Mouse (Mus musculus): ENCODE data around the gene Mrpl21. TPM values are rescaled to one million over a fixed set of nuclear protein-coding genes. Genes with fewer than 3 reads are reported as not detected.

Mrpl21 gene
- total and polyA plus RNA-seq, 3 experiments, result 145 to 159 TPM; not detected in 1

GRCm38 (mm10) chr19:3261764-3262525 is 20.8 kb upstream of the Mrpl21 start:
- Histone ChIP-seq H3K9ac (ENCODE audit: control insufficient read depth, low read depth, low read length, poor library complexity, severe bottlenecking) (no peak overlapping the region), H3K4me1 (ENCODE audit: control insufficient read depth in 1 of 2, insufficient read depth in 2 of 2, low read length in 2 of 2) (no peaks in the 10 kb centered on the region), H3K4me3 (ENCODE audit: control insufficient read depth in 1 of 2, insufficient read depth in 1 of 2, low read depth in 2 of 2, low read length in 2 of 2) (no peak overlapping the region), H3K27ac (ENCODE audit: control insufficient read depth, low read depth, low read length) (no peak overlapping the region), H3K79me2 (ENCODE audit: control insufficient read depth, insufficient read depth, low read length, poor library complexity) (no peaks in the 10 kb centered on the region), H3K9me3 (replicated peaks; ENCODE audit: insufficient read depth, low read length) (no peaks in the 10 kb centered on the region), H3K36me3 (ENCODE audit: control insufficient read depth in 1 of 2, insufficient read depth in 2 of 2, low read length in 2 of 2) (no peaks in the 10 kb centered on the region; a peak in 2 of 4 replicates), H3K27me3 (ENCODE audit: control insufficient read depth in 1 of 2, insufficient read depth in 2 of 2, low read length in 2 of 2) (no peaks in the 10 kb centered on the region)
- DNase-seq (ENCODE audit: low read depth, low spot score), result no peak
- TF ChIP-seq NELFE (IDR thresholded peaks at IDR 0.05; ENCODE audit: low read depth, low read length), result no peak
- no peak for TF ChIP-seq USF1 (IDR thresholded peaks at IDR 0.05; ENCODE audit: low read depth, low read length)
- no peak for TF ChIP-seq TBP (IDR thresholded peaks at IDR 0.05; ENCODE audit: low read depth, low read length)
- TF ChIP-seq ZNF384 (IDR thresholded peaks at IDR 0.05; ENCODE audit: low read depth, low read length), result no peak
- no peak for TF ChIP-seq TAL1 (IDR thresholded peaks at IDR 0.05; ENCODE audit: low read length)
- no peak for TF ChIP-seq TCF12 (IDR thresholded peaks at IDR 0.05; ENCODE audit: low read depth, low read length)
- TF ChIP-seq SIN3A (IDR thresholded peaks at IDR 0.05; ENCODE audit: low read length), result no peak
- TF ChIP-seq ZC3H11A (IDR thresholded peaks at IDR 0.05; ENCODE audit: low read depth, low read length), result no peak
- TF ChIP-seq POLR2AphosphoS2 (IDR thresholded peaks at IDR 0.05; ENCODE audit: low read length), result no peak
- TF ChIP-seq E2F4 (IDR thresholded peaks at IDR 0.05; ENCODE audit: borderline replicate concordance, low read depth, low read length), result no peak
- TF ChIP-seq MEF2A (IDR thresholded peaks at IDR 0.05; ENCODE audit: extremely low read depth, insufficient replicate concordance, low read depth, low read length, poor library complexity, severe bottlenecking), result no peak

GRCm38 (mm10) chr19:3264348-3264747 is 18.4 kb upstream of the Mrpl21 start:
- TF ChIP-seq GATA1 (IDR thresholded peaks at IDR 0.05; ENCODE audit: low read depth, low read length) (no peak), CTCF (IDR thresholded peaks at IDR 0.05 in 2 of 3, conservative IDR thresholded peaks at IDR 0.05 in 1 of 3; ENCODE audit: control insufficient read depth in 1 of 3, insufficient read depth in 1 of 3, low read depth in 2 of 3, low read length in 3 of 3, poor library complexity in 1 of 3, severe bottlenecking in 1 of 3) (no peak), NELFE (IDR thresholded peaks at IDR 0.05; ENCODE audit: low read depth, low read length) (no peak), ETS1 (IDR thresholded peaks at IDR 0.05; ENCODE audit: low read depth, low read length) (no peak), USF2 (IDR thresholded peaks at IDR 0.05; ENCODE audit: borderline replicate concordance in 1 of 2, insufficient read depth in 1 of 2, low read depth in 1 of 2, low read length in 2 of 2) (no peak)
- Histone ChIP-seq H3K27me3 (ENCODE audit: control insufficient read depth in 1 of 2, insufficient read depth in 2 of 2, low read length in 2 of 2) (no peaks in the 10 kb centered on the region), H3K9ac (ENCODE audit: control insufficient read depth, low read depth, low read length, poor library complexity, severe bottlenecking) (no peak overlapping the region), H3K27ac (ENCODE audit: control insufficient read depth, low read depth, low read length) (no peak overlapping the region), H3K79me2 (ENCODE audit: control insufficient read depth, insufficient read depth, low read length, poor library complexity) (no peaks in the 10 kb centered on the region), H3K4me3 (ENCODE audit: control insufficient read depth in 1 of 2, insufficient read depth in 1 of 2, low read depth in 2 of 2, low read length in 2 of 2) (no peak overlapping the region), H3K4me1 (ENCODE audit: control insufficient read depth in 1 of 2, insufficient read depth in 2 of 2, low read length in 2 of 2) (no peaks in the 10 kb centered on the region), H3K36me3 (ENCODE audit: control insufficient read depth in 1 of 2, insufficient read depth in 2 of 2, low read length in 2 of 2) (no peaks in the 10 kb centered on the region; a peak in 2 of 4 replicates), H3K9me3 (replicated peaks; ENCODE audit: insufficient read depth, low read length) (no peaks in the 10 kb centered on the region)
- DNase-seq (ENCODE audit: low read depth, low spot score), result no peak
